Mouse (Mus musculus): ENCODE measurements around the gene Tasp1.

DNA sequence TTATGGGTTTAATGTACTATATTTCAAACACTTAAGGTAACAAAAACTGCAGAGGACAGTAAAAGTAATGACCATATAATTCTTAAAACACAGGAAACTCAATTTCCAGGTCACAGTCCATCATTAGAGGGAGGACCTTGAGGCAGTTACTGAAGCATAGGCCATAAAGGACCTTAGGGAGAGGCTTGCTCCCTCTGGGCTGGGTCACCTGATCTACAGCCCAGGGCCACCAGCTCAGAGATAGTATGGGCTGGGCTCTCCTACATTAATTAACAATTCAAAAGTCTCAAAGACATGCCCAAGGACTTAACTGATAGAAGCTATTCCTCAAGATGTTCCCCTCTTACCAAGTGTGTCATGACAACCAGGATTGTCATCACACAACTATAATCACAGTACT is 29.8 kb downstream of the Tasp1 start:
- TF ChIP-seq CTCF (IDR thresholded peaks at IDR 0.05; ENCODE audit: extremely low read depth, insufficient read depth, low read length) (no peak), POLR2A (IDR thresholded peaks at IDR 0.05; ENCODE audit: extremely low read depth, insufficient read depth, low read length) (no peak)
